Mouse (Mus musculus): ENCODE results near the gene Krtap5-4.
A peak's percentile ranks its signal among the peaks of the same experiment; 100 is the strongest.
"Not testable (repeated sequence)": the region's sequence is repeated elsewhere in the genome, so short reads cannot be mapped to it uniquely, and the experiment has no call there.

The Krtap5-4 gene

GRCm38 (mm10) chr7:142303249-142303648 is at the start of gene Krtap5-4:
TSS of gene Krtap5-4 (plus strand) at chr7:142303549.
- DNase-seq: no peak

- peak; percentile 50 for DNase-seq
Measured at GRCm38 (mm10) chr7:142255517-142255916, 47.8 kb upstream of the Krtap5-4 start.

- DNase-seq: not testable (repeated sequence)
Measured at GRCm38 (mm10) chr7:142258254-142258653, 45.1 kb upstream of the Krtap5-4 start, which contains the start of gene Gm2431. TSS of gene Gm2431 (minus strand) at chr7:142258354.

GRCm38 (mm10) chr7:142274263-142274662 is 29.1 kb upstream of the Krtap5-4 start, which contains the start of gene Gm4559:
TSS of gene Gm4559 (minus strand) at chr7:142274363.
- DNase-seq: not testable (repeated sequence)

- peak; percentile 79 for DNase-seq
Measured at GRCm38 (mm10) chr7:142278183-142278582, 25.2 kb upstream of the Krtap5-4 start.

- not testable (repeated sequence) for DNase-seq
Measured at GRCm38 (mm10) chr7:142279291-142279690, 24.1 kb upstream of the Krtap5-4 start.

- not testable (repeated sequence) for DNase-seq
Measured at GRCm38 (mm10) chr7:142282847-142283246, 20.5 kb upstream of the Krtap5-4 start.

- DNase-seq: peak; percentile 45
Measured at GRCm38 (mm10) chr7:142284023-142284591, 19.2 kb upstream of the Krtap5-4 start.

GRCm38 (mm10) chr7:142284615-142285080 is 18.7 kb upstream of the Krtap5-4 start:
- DNase-seq: peak; percentile 98

GRCm38 (mm10) chr7:142285130-142285835 is 18.1 kb upstream of the Krtap5-4 start:
- DNase-seq: peak; percentile 25

GRCm38 (mm10) chr7:142285910-142286612 is 17.3 kb upstream of the Krtap5-4 start:
- not testable (repeated sequence) for DNase-seq

- peak; percentile 16 for DNase-seq
Measured at GRCm38 (mm10) chr7:142293851-142294250, 9.5 kb upstream of the Krtap5-4 start.

GRCm38 (mm10) chr7:142295418-142295817 is 7.9 kb upstream of the Krtap5-4 start:
- no peak for DNase-seq

- not testable (repeated sequence) for DNase-seq
Measured at GRCm38 (mm10) chr7:142296108-142296507, 7.2 kb upstream of the Krtap5-4 start.

- not testable (repeated sequence) for DNase-seq
Measured at GRCm38 (mm10) chr7:142297018-142297417, 6.3 kb upstream of the Krtap5-4 start, which contains the start of gene Krtap5-1. TSS of gene Krtap5-1 (minus strand) at chr7:142297118.

GRCm38 (mm10) chr7:142303929-142304328 is 580 bp downstream of the Krtap5-4 start:
- not testable (repeated sequence) for DNase-seq

- DNase-seq: no peak
Measured at GRCm38 (mm10) chr7:142314600-142315285, 11.4 kb downstream of the Krtap5-4 start.

GRCm38 (mm10) chr7:142316558-142316957 is 13.2 kb downstream of the Krtap5-4 start:
- peak; percentile 41 for DNase-seq

GRCm38 (mm10) chr7:142317216-142317615 is 13.9 kb downstream of the Krtap5-4 start:
- no peak for DNase-seq

- no peak for DNase-seq
Measured at GRCm38 (mm10) chr7:142319124-142319523, 15.8 kb downstream of the Krtap5-4 start.

- DNase-seq: no peak
Measured at GRCm38 (mm10) chr7:142320906-142321305, 17.6 kb downstream of the Krtap5-4 start.

GRCm38 (mm10) chr7:142321637-142322306 is 18.4 kb downstream of the Krtap5-4 start:
- DNase-seq: not testable (repeated sequence)
